Mouse (Mus musculus) embryo, embryonic 10 days (tissue): ENCODE data around the gene Vps50.
"Not testable (repeated sequence)": the region's sequence is repeated elsewhere in the genome, so short reads cannot be mapped to it uniquely, and the experiment has no call there.

Experiments
- DNase-seq: peaks from one replicate; pipeline ENCODE4 v3.0.0-alpha.2; 2015; ENCODE audit warnings: low spot score

Gene Vps50

GRCm38 (mm10) chr6:3498162-3498848 is at the start of gene Vps50, which contains the start of gene Hepacam2:
Gene Vps50, plus strand, starts transcription at chr6:3498382.
Gene Hepacam2, minus strand, starts transcription at chr6:3498298.
- DNase-seq = peak; percentile 96

DNA sequence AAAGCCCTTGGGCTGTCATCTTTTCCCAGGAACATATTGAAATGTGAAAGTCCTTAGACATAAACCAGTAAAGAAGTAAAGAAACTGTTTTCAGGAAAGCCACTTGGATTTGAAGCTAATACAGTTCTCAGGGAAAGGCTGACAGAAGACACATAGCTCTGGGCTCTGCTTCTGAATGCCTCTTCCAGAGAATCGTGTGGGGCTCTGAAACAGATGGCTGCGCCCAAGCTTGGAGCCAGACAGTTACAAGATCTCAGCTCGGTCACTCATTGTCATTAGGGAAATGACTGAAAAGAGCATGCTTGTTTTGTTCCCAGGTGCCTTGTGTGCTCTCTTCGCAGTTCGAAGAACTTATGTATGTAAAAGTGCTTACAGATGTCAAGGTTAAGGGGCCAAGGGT is 43.8 kb upstream of the Vps50 start:
- peak; percentile 12 for DNase-seq

- DNase-seq = no peak
Measured at GRCm38 (mm10) chr6:3455944-3456536, 42.1 kb upstream of the Vps50 start.

GRCm38 (mm10) chr6:3463026-3463425 is 35.2 kb upstream of the Vps50 start:
- no peak for DNase-seq

DNA sequence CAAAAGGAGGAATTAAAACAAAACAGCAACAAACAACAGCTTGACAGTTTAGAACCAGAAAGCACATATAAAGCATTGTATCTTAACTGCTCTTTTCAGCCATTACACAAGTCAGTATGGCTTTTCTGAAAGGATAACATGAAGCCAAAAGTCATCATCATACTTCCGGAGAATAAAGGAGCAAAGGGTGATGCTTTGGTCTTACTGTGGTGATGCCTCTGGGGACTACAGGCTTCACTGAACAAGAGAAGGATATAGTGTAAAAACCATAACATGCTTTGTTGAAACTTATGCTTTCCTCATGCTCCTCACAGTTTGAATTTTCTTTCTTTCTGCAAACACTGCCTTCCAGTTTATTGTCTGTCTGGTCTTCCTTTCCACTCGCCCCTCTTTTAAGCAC is 34.6 kb upstream of the Vps50 start:
- DNase-seq = no peak

DNA sequence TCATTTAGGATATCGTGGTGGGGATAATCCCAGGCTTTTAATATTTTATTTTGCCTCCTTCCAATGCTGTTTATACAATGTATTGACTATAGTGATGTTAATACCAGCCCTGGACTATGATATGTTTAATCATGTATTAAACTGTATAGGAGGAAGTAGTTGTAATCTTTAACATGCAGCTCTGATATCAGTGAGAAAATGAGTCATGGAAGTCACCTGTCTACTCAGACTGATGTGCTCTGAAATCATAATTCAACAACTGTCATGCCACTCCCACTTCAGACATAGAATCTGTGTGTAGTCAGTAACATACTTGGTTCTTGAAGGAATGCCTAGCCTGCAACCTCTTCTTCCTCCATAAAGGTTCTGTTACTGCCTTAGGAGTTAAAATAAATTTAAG is 29.6 kb upstream of the Vps50 start:
- DNase-seq = no peak

DNA sequence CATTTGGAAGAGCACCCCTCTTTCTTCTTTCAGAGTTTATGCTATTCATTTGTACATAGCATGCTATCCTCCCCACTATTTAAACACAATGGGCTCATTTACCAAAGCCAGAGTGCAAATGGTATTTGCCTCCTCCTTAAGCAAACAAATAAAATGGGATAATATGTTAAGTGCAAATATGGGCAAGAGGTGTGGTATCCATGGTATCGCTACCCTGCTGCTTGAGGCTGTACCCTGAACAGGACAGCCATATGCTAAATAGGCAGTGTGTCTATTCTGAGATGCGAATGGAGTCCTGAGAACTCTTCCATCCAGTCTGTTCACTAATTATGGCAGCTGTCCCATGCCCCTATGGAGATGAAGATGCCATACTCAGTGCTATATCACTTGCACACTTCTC is 27.5 kb upstream of the Vps50 start:
- DNase-seq = no peak

DNA sequence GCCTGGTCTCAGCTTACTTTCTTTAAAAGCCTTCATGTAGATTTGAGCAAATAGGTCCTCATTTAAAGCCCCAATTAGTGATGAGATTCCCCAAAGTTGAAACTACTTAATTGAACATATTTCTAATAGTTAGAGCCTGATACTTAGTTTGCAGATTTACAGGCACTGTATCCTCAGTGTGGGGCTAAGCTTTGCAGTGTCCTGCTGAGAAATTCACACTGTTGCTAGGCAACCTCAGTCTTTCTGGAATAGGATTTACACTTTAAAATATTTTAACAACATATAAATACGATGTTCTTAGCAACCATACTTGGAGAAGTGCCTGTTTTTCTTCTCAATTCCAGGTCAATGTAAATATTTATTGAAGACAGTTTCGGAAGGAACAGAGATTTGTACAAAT is 21.9 kb upstream of the Vps50 start:
- DNase-seq = no peak

DNA sequence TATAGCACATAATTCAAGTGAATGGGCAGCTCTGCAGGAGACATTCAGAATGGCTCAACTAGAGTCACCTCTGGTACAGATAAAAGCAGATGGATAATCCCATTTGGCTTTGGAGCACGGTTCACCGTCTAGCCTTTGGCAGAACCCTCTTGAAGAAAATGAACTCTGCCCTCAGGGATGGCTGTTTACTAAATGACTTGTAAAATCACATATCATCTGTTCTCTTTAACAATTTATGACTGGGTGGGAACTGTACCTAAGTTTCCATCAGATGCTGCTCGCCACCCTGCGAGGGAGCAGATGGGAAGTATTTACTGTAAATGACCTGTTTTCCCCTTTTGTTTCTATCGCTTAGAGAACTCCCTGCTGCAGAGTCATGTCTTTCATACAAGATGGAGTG is 18.3 kb upstream of the Vps50 start:
- DNase-seq = no peak

DNA sequence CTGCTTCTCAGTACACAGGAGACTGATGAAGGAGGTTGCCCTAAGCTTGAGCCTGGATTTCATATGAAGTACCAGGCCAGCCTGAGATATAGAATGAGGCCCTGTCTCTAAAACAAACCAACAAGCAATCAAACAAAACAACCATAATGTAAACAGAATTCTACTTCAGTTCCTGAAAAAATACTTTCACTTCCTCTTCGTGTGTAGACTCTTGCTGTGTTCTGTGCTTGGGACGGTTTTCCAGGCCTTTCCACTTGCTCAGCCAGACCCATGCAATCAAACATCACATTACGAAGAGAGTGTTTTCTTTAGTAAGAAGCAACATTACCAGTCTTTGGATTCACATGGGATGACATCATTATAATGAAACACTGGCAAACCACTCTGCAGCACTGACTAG is 16.5 kb upstream of the Vps50 start:
- no peak for DNase-seq

DNA sequence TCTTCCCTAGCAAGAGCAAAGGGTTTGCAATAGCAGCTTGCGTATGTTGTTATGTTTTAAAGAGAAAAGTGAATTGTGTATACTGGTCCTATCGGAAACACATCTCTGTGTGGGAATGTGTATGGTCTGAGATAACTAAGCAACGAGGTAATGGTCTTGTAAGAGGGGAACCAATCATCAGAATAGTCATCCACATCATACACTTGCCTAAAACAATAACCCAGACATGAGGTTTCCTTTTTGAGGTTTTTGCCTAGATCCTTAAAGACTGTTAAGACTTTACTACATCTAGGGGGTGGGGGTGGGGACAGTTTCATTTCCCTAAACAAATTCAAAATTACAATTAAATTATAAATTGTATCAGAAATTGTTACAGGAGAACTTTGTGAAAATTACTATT is 13.0 kb upstream of the Vps50 start:
- DNase-seq = no peak

GRCm38 (mm10) chr6:3487355-3487754 is 10.8 kb upstream of the Vps50 start:
- DNase-seq = no peak

DNA sequence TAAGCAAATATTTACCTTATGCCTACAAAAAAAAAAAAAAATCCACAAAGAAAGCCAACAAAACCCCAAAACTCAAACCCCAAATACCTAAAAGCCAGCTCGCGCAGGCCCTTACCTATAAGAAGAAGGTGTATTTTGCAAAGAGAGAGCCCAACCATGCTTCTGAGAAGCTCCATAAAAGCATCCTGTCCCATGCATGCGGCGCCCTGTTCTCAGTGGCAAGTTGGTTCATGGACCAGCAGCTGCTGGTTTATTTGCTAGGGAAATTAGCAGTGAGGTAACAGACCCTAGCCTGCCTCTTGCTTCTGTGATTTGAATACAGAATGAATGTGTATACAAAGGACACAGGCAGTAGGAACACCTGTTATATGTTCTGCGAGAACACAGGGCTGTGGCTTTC is 3.9 kb upstream of the Vps50 start:
- no peak for DNase-seq

DNA sequence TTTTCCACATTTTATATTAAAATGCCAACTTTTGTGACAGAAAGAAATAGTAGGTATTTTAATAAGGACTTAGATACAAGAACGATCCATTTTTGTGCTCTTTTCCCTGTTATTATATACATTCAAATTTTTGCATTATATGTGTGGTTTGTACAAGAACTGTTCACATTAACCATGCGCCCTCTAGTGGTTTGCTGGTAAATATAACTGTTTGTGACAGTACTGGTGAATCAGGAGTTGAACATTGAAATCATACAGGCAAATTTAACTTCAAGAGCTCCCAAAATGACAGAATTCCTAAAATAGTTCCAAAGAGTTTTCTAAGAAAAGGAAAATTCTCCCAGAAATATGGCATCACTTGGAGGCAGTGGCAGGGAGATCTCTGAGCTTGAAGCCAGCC is 2.0 kb upstream of the Vps50 start:
- DNase-seq = peak; percentile 85

- no peak for DNase-seq
Measured at GRCm38 (mm10) chr6:3500286-3500685, 2.1 kb downstream of the Vps50 start.

- DNase-seq = no peak
Measured at GRCm38 (mm10) chr6:3505289-3505688, 7.1 kb downstream of the Vps50 start.

DNA sequence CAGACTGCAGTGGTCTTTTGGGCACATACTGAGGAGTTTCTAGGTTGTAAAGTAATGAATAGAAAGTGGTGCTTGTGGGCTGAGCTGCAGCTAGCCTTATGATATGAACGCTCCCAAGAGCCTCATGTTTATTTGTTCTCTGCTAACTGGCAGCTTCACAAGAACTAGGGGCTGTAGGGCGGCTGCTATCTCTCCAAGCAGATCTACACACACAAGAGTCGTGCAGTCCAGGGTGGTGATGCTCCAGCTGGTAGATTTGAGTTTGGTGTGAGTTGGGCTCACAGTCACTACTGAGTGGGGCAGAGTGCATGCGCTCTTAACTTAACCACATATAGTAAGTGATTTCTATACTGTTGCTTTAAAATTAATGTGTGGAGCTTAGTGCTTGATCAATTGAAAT is 8.9 kb downstream of the Vps50 start:
- DNase-seq = no peak

DNA sequence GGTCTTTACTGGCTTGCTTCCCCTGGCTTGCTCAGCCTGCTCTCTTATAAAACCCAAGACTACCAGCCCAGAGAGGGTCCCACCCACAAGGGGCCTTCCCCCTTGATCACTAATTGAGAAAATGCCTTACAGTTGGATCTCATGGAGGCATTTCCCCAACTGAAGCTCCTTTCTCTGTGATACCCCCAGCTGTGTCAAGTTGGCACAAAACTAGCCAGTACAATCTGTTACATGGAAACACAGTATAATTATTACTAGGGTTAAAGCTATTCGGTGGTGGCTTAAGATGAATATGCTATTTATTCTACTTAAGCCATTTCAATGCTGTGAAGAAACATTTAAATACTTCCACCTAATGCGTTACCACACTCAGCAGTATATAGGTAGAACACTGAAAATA is 10.0 kb downstream of the Vps50 start:
- DNase-seq = not testable (repeated sequence)

DNA sequence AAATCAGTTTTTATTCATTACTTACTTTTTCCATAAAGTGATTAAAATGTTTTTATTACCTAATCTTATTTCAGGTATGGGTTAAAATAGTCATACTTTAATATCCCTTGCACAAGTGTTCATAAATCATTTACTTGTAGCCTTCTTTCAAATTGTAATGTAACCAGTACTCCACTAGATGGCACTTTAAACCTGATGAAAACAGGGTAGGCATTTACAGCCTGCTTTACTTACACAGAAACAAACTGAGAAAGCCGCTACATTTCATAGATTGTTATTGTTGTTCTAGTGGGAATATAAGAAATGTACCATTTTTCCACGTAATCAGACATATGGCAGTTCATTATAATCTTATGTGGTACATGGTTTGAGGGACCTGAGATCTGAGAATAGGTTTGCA is 11.6 kb downstream of the Vps50 start:
- DNase-seq = peak; percentile 69

DNA sequence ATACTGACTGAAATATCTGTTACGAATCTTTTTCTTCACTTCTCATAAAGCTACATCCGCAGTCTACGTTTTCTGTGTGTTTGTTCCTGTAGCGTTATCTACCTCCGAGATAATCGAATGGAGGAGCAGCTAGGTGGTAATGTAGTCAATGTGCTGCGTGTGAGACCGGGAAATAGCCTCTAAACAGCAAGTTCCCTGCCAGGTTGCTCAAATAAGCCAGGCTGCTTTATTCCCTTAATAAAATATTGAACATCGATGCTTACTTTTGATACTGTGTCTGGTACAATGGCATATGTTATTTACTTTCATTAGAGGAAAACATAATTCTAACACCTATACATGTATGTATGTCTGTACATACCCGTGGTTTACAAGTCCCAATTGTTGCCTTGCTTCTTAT is 12.9 kb downstream of the Vps50 start:
- DNase-seq = no peak

GRCm38 (mm10) chr6:3511612-3512011 is 13.4 kb downstream of the Vps50 start:
- DNase-seq = peak; percentile 29

- DNase-seq = peak; percentile 24
Measured at GRCm38 (mm10) chr6:3512611-3513010, 14.4 kb downstream of the Vps50 start.

GRCm38 (mm10) chr6:3528198-3528597 is 30.0 kb downstream of the Vps50 start:
- no peak for DNase-seq

DNA sequence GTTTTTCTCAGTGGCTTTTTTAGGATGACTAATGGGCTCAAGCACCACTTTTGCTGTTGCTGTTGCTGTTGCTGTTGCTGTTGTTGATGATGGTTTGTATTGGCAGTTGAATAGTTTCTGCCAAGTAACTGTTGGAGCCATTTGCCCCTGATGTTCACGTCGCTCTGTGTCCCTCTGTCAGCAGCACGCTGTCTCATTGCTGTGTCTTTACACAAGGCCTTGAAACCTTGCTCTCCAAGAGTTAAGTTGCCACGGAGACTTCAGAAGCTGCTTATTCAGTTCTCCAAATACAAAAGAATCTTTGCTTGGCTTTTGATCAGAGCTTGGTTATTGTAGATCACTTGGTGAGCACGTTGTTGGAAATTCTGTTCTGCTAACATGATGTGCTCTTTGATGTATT is 33.3 kb downstream of the Vps50 start:
- peak; percentile 49 for DNase-seq
